Mouse (Mus musculus): ENCODE measurements around the gene Crxos. TPM values are rescaled to one million over a fixed set of nuclear protein-coding genes. Genes with fewer than 3 reads are reported as not detected.

Gene Crxos
- polyA plus RNA-seq, 1 experiment from 2014 or later: not detected

- Histone ChIP-seq H3K4me1 (peaks cover 32% of the 10 kb centered on the region), H3K9me3 (replicated peaks) (0 out of 2 replicates have a peak, but pooled peaks cover 2% of the 10 kb centered on the region), H3K4me2 (peak overlapping the region; percentile 65), H3K4me3 (replicated peaks) (peak overlapping the region; percentile 33), H3K27me3 (no peaks in the 10 kb centered on the region), H3K27ac (peak overlapping the region; percentile 67), H3K9ac (peak overlapping the region; percentile 29; the same call in 1 of the 2 replicates), H3K36me3 (peaks cover 36% of the 10 kb centered on the region)
- peak; percentile 82 for ATAC-seq (replicated peaks; ENCODE audit: low FRiP score)
- WGBS: 2% methylated on average over 23 of the region's 23 CpGs
Observed at GRCm38 (mm10) chr7:15948381-15948941, 66.0 kb downstream of the Crxos start.

- Histone ChIP-seq H3K27me3 (no peaks in the 10 kb centered on the region), H3K4me1 (peaks cover 29% of the 10 kb centered on the region), H3K4me3 (replicated peaks) (no peak overlapping the region), H3K9me3 (replicated peaks) (0 out of 2 replicates have a peak, but pooled peaks cover 4% of the 10 kb centered on the region), H3K36me3 (peaks cover 34% of the 10 kb centered on the region), H3K4me2 (peak overlapping the region; percentile 65), H3K27ac (peak overlapping the region; percentile 67), H3K9ac (no peak overlapping the region)
- no peak for ATAC-seq (replicated peaks; ENCODE audit: low FRiP score)
- WGBS: 79% methylated on average over 7 of the region's 7 CpGs
Observed at GRCm38 (mm10) chr7:15949216-15949790, 66.9 kb downstream of the Crxos start.

DNA sequence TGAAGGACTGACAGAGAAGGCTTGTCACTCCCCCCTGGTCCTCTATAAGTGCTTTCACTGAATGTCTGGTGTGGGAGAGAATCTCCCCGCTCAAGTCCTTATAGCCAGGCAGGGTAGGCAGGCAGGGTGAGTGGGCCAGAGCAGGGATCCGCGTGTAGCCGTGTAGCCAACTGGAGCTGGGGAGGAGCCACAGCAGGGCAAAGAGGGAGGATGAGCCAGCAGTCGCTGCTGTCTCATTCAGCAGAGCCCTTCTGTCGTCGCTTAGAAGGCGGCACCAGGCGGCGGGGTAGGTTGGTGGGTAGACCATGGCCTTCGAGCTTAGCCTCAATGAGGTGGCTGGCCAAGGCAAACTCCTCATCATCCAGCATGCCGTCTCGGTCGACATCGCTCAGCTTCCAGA, 67.6 kb downstream of the Crxos start:
- Histone ChIP-seq H3K4me1 (peaks cover 28% of the 10 kb centered on the region), H3K27ac (no peak overlapping the region), H3K4me3 (replicated peaks) (no peak overlapping the region), H3K9ac (no peak overlapping the region), H3K4me2 (no peak overlapping the region), H3K36me3 (peaks cover 32% of the 10 kb centered on the region), H3K9me3 (replicated peaks) (0 out of 2 replicates have a peak, but pooled peaks cover 4% of the 10 kb centered on the region), H3K27me3 (no peaks in the 10 kb centered on the region)
- ATAC-seq (replicated peaks; ENCODE audit: low FRiP score): no peak
- 87% methylated on average over 15 of the region's 15 CpGs for whole genome bisulfite sequencing

GRCm38 (mm10) chr7:15952416-15952815, 70.0 kb downstream of the Crxos start:
- Histone ChIP-seq H3K27ac (no peak overlapping the region), H3K9me3 (replicated peaks) (0 out of 2 replicates have a peak, but pooled peaks cover 4% of the 10 kb centered on the region), H3K9ac (no peak overlapping the region), H3K27me3 (no peaks in the 10 kb centered on the region), H3K4me2 (no peak overlapping the region), H3K4me3 (replicated peaks) (no peak overlapping the region), H3K36me3 (peaks cover 42% of the 10 kb centered on the region), H3K4me1 (peaks cover 32% of the 10 kb centered on the region)
- no peak for ATAC-seq (replicated peaks; ENCODE audit: low FRiP score)
- WGBS: 78% methylated on average over 3 of the region's 3 CpGs

Other genes starting within 250 kb of the Crxos start
- not detected in 2 replicates for gene Obox3, start 242.7 kb upstream of the Crxos start, polyA plus RNA-seq (2015; fragmentation: Nextera tagmentation; extraction: Ambion mirVana)
- not detected in 2 replicates for gene Obox5, start 132.5 kb upstream of the Crxos start, polyA plus RNA-seq (2015; fragmentation: Nextera tagmentation; extraction: Ambion mirVana)
- not detected in 2 replicates for gene Obox6, start 42.9 kb upstream of the Crxos start, polyA plus RNA-seq (2015; fragmentation: Nextera tagmentation; extraction: Ambion mirVana)
- gene Crx, start 2.6 kb upstream of the Crxos start, polyA plus RNA-seq (2015; fragmentation: Nextera tagmentation; extraction: Ambion mirVana): not detected in 2 replicates
- gene Selenow, start 39.8 kb downstream of the Crxos start, polyA plus RNA-seq (2015; fragmentation: Nextera tagmentation; extraction: Ambion mirVana): 745 and 748 TPM in 2 replicates
- gene Nop53, start 63.5 kb downstream of the Crxos start, polyA plus RNA-seq (2015; fragmentation: Nextera tagmentation; extraction: Ambion mirVana): 194 and 195 TPM in 2 replicates
- gene Ehd2, start 85.0 kb downstream of the Crxos start, polyA plus RNA-seq (2015; fragmentation: Nextera tagmentation; extraction: Ambion mirVana): 39.4 and 39.5 TPM in 2 replicates
- 7.5 and 8.1 TPM in 2 replicates for gene Bicra, start 165.3 kb downstream of the Crxos start, polyA plus RNA-seq (2015; fragmentation: Nextera tagmentation; extraction: Ambion mirVana)
- gene Zfp541, start 179.2 kb downstream of the Crxos start, polyA plus RNA-seq (2015; fragmentation: Nextera tagmentation; extraction: Ambion mirVana): 0.13 TPM in 1 of 2 replicates, not detected in the other
- 178 and 203 TPM in 2 replicates for gene Napa, start 215.8 kb downstream of the Crxos start, polyA plus RNA-seq (2015; fragmentation: Nextera tagmentation; extraction: Ambion mirVana)
- gene Kptn, start 237.3 kb downstream of the Crxos start, polyA plus RNA-seq (2015; fragmentation: Nextera tagmentation; extraction: Ambion mirVana): 30.0 and 37.5 TPM in 2 replicates
- 0.09 and 0.19 TPM in 2 replicates for gene Slc8a2, start 247.2 kb downstream of the Crxos start, polyA plus RNA-seq (2015; fragmentation: Nextera tagmentation; extraction: Ambion mirVana)